Mouse (Mus musculus): Measurements from ENCODE around the gene Cd164. TPM values are rescaled to one million over a fixed set of nuclear protein-coding genes. Genes with fewer than 3 reads are reported as not detected.

The Cd164 gene
- total and polyA plus RNA-seq, 2 experiments from 2014 or later, result 76.0 to 138 TPM

DNA sequence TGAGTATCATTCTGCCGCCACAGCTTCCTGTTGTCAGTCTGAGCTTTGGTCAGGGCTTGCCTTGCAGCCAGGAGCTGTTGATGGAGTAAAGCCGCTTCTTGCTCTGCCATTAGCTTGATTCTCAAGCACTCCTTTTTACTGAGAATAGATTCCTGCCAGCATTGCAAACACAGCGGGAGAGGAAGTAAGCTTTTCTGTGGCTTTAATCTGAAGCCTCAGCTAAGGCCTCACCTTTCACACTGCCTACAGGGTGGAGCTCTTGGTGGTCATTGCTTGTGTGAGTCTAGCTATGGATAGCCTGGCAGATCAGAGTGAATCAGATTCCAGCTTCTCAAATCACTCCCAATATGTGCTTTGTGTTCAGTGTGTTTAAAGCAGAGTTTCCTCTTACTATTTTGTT, 33.1 kb downstream of the Cd164 start:
- Histone ChIP-seq H3K4me2 (ENCODE audit: low read depth, low read length) (no peak overlapping the region), H3K36me3 (replicated peaks; ENCODE audit: control insufficient read depth, insufficient read depth, low read length) (no peaks in the 10 kb centered on the region), H3K4me3 (ENCODE audit: low read depth, low read length) (no peak overlapping the region), H3K27ac (ENCODE audit: low read depth) (0 out of 2 replicates have a peak overlapping the region, but pooled peaks have one; percentile 0), H3K27me3 (ENCODE audit: control insufficient read depth, insufficient read depth, low read length) (no peaks in the 10 kb centered on the region), H3K9ac (replicated peaks; ENCODE audit: low read depth, low read length) (no peak overlapping the region), H3K9me3 (replicated peaks; ENCODE audit: control insufficient read depth, low read length) (peaks cover 9% of the 10 kb centered on the region), H3K4me1 (ENCODE audit: control insufficient read depth, insufficient read depth) (peaks cover 8% of the 10 kb centered on the region; the same call in 1 of the 2 replicates)
- no peak for ATAC-seq (ENCODE audit: insufficient read depth, low read depth)
- TF ChIP-seq CTCF (IDR thresholded peaks at IDR 0.05; ENCODE audit: low read depth), result no peak
- no peak for TF ChIP-seq EP300 (IDR thresholded peaks at IDR 0.05; ENCODE audit: low read depth)
- WGBS, result 57% methylated on average over 3 of the region's 3 CpGs
- DNase-seq (ENCODE audit: low spot score), result no peak

- H3K4me3 ChIP-seq (ENCODE audit: low read depth, low read length), result no peak overlapping the region
- no peak overlapping the region for H3K4me2 ChIP-seq (ENCODE audit: low read depth, low read length)
- ATAC-seq (ENCODE audit: insufficient read depth, low read depth) (peak; percentile 53), DNase-seq (ENCODE audit: low spot score) (no peak)
- peak overlapping the region; percentile 68 for H3K27ac ChIP-seq (ENCODE audit: low read depth)
- no peak overlapping the region for H3K9ac ChIP-seq (replicated peaks; ENCODE audit: low read depth, low read length)
- 35% methylated on average over 14 of the region's 14 CpGs for WGBS
- H3K27me3 ChIP-seq (ENCODE audit: control insufficient read depth, insufficient read depth, low read length), result no peaks in the 10 kb centered on the region
- peaks cover 9% of the 10 kb centered on the region for H3K9me3 ChIP-seq (replicated peaks; ENCODE audit: control insufficient read depth, low read length)
- H3K4me1 ChIP-seq (ENCODE audit: control insufficient read depth, insufficient read depth), result peaks cover 8% of the 10 kb centered on the region; the same call in 1 of the 2 replicates
- no peaks in the 10 kb centered on the region for H3K36me3 ChIP-seq (replicated peaks; ENCODE audit: control insufficient read depth, insufficient read depth, low read length)
- TF ChIP-seq CTCF (IDR thresholded peaks at IDR 0.05; ENCODE audit: low read depth) (no peak), EP300 (IDR thresholded peaks at IDR 0.05; ENCODE audit: low read depth) (no peak)
Observed at GRCm38 (mm10) chr10:41552847-41553589, 33.8 kb downstream of the Cd164 start.

- TF ChIP-seq CTCF (IDR thresholded peaks at IDR 0.05; ENCODE audit: low read depth) (no peak), EP300 (IDR thresholded peaks at IDR 0.05; ENCODE audit: low read depth) (no peak)
- 73% methylated on average over 4 of the region's 4 CpGs for WGBS
- Histone ChIP-seq H3K9ac (replicated peaks; ENCODE audit: low read depth, low read length) (no peak overlapping the region), H3K27ac (ENCODE audit: low read depth) (no peak overlapping the region; the same call in 1 of the 2 replicates), H3K4me1 (ENCODE audit: control insufficient read depth, insufficient read depth) (peaks cover 8% of the 10 kb centered on the region; the same call in 1 of the 2 replicates), H3K4me2 (ENCODE audit: low read depth, low read length) (no peak overlapping the region), H3K4me3 (ENCODE audit: low read depth, low read length) (no peak overlapping the region), H3K27me3 (ENCODE audit: control insufficient read depth, insufficient read depth, low read length) (no peaks in the 10 kb centered on the region), H3K9me3 (replicated peaks; ENCODE audit: control insufficient read depth, low read length) (peaks cover 9% of the 10 kb centered on the region), H3K36me3 (replicated peaks; ENCODE audit: control insufficient read depth, insufficient read depth, low read length) (no peaks in the 10 kb centered on the region)
- ATAC-seq (ENCODE audit: insufficient read depth, low read depth) (no peak), DNase-seq (ENCODE audit: low spot score) (no peak)
Observed at GRCm38 (mm10) chr10:41553711-41554110, 34.5 kb downstream of the Cd164 start.

GRCm38 (mm10) chr10:41555081-41555480, 35.9 kb downstream of the Cd164 start:
- no peak for ATAC-seq (ENCODE audit: insufficient read depth, low read depth)
- Histone ChIP-seq H3K36me3 (replicated peaks; ENCODE audit: control insufficient read depth, insufficient read depth, low read length) (no peaks in the 10 kb centered on the region), H3K9ac (replicated peaks; ENCODE audit: low read depth, low read length) (no peak overlapping the region), H3K27me3 (ENCODE audit: control insufficient read depth, insufficient read depth, low read length) (no peaks in the 10 kb centered on the region), H3K4me2 (ENCODE audit: low read depth, low read length) (no peak overlapping the region), H3K9me3 (replicated peaks; ENCODE audit: control insufficient read depth, low read length) (peaks cover 4% of the 10 kb centered on the region; the same call in 1 of the 2 replicates), H3K4me3 (ENCODE audit: low read depth, low read length) (no peak overlapping the region), H3K4me1 (ENCODE audit: control insufficient read depth, insufficient read depth) (peaks cover 8% of the 10 kb centered on the region; the same call in 1 of the 2 replicates), H3K27ac (ENCODE audit: low read depth) (no peak overlapping the region)
- TF ChIP-seq EP300 (IDR thresholded peaks at IDR 0.05; ENCODE audit: low read depth) (no peak), CTCF (IDR thresholded peaks at IDR 0.05; ENCODE audit: low read depth) (no peak)
- DNase-seq (ENCODE audit: low spot score), result no peak
- 81% methylated on average over 3 of the region's 3 CpGs for WGBS

- H3K4me3 ChIP-seq (ENCODE audit: low read depth, low read length), result no peak overlapping the region
- DNase-seq (ENCODE audit: low spot score) (no peak), ATAC-seq (ENCODE audit: insufficient read depth, low read depth) (no peak)
- peaks cover 8% of the 10 kb centered on the region; the same call in 1 of the 2 replicates for H3K9me3 ChIP-seq (replicated peaks; ENCODE audit: control insufficient read depth, low read length)
- TF ChIP-seq CTCF (IDR thresholded peaks at IDR 0.05; ENCODE audit: low read depth), result no peak
- TF ChIP-seq EP300 (IDR thresholded peaks at IDR 0.05; ENCODE audit: low read depth), result no peak
- no peaks in the 10 kb centered on the region for H3K27me3 ChIP-seq (ENCODE audit: control insufficient read depth, insufficient read depth, low read length)
- WGBS, result 98% methylated on average over 1 of the region's 1 CpGs
- no peak overlapping the region for H3K27ac ChIP-seq (ENCODE audit: low read depth)
- no peak overlapping the region for H3K9ac ChIP-seq (replicated peaks; ENCODE audit: low read depth, low read length)
- H3K4me1 ChIP-seq (ENCODE audit: control insufficient read depth, insufficient read depth), result peaks cover 4% of the 10 kb centered on the region; the same call in 1 of the 2 replicates
- H3K36me3 ChIP-seq (replicated peaks; ENCODE audit: control insufficient read depth, insufficient read depth, low read length), result no peaks in the 10 kb centered on the region
- H3K4me2 ChIP-seq (ENCODE audit: low read depth, low read length), result no peak overlapping the region
Observed at GRCm38 (mm10) chr10:41558401-41558800, 39.2 kb downstream of the Cd164 start.

Data from heart, postnatal 0 days (tissue).